Mouse (Mus musculus): ENCODE results near the gene Ucp1.

DNA sequence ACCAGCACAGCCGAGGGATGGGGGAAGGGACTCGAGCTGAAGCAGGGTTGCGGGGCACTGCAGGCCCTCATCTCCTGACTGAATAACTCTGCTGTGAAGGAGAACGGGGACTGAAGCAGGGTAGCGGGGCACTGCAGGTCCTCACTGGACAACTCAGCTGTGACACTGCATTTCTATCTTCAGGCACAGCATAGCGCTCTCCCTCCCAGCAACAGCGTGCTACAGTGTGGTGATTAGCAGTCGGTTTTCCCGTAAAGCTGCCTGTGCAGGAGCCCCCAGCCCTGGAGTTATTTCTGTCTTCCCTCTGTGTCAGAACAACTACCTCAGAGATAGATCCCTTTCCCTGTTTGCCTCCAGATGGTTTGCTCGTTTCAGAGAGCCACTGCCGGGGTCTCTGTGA is 15.7 kb upstream of the Ucp1 start:
- TF ChIP-seq HCFC1 (IDR thresholded peaks at IDR 0.05; ENCODE audit: low read depth, low read length) (no peak), POLR2A (IDR thresholded peaks at IDR 0.05; ENCODE audit: low read depth, low read length) (no peak), KAT2A (IDR thresholded peaks at IDR 0.05; ENCODE audit: insufficient replicate concordance, low read length) (no peak), CTCF (conservative IDR thresholded peaks at IDR 0.05 in 1 of 2, IDR thresholded peaks at IDR 0.05 in 1 of 2; ENCODE audit: low read depth in 2 of 2, low read length in 2 of 2) (no peak), MAFK (IDR thresholded peaks at IDR 0.05; ENCODE audit: insufficient replicate concordance, low read length) (no peak), E2F4 (IDR thresholded peaks at IDR 0.05; ENCODE audit: insufficient replicate concordance, low read depth, low read length) (no peak), SIN3A (IDR thresholded peaks at IDR 0.05; ENCODE audit: low read length) (no peak), USF1 (IDR thresholded peaks at IDR 0.05; ENCODE audit: low read depth, low read length) (no peak), BHLHE40 (IDR thresholded peaks at IDR 0.05; ENCODE audit: low read depth, low read length) (no peak), ETS1 (conservative IDR thresholded peaks at IDR 0.05; ENCODE audit: low read depth, low read length) (no peak), ZKSCAN1 (IDR thresholded peaks at IDR 0.05; ENCODE audit: borderline replicate concordance, low read depth, low read length) (no peak), IRF4 (IDR thresholded peaks at IDR 0.05; ENCODE audit: low read depth, low read length) (no peak), PAX5 (IDR thresholded peaks at IDR 0.05; ENCODE audit: low read length) (no peak), MAZ (IDR thresholded peaks at IDR 0.05; ENCODE audit: low read depth, low read length) (no peak)
